Mouse (Mus musculus) liver, embryonic 11.5 days (tissue): ENCODE measurements at regions not wholly inside any gene's neighbourhood (a gene's known extent, or its start where the extent isn't known, plus 50 kb on each side); places are given as distances from the start of the nearest gene placed in this dataset.

Experiments
- ATAC-seq: fragments of 200-750 bp; cut with Nextera tagmentation; replicated peaks from 2 replicates; pipeline ENCODE4 v1.8.0; 2017; ENCODE audit warnings: moderate number of reproducible peaks, mild to moderate bottlenecking, moderate TSS enrichment, moderate library complexity; ENCODE audit not compliant: low FRiP score
- DNase-seq: peaks from one replicate; pipeline ENCODE4 v3.0.0-alpha.2; 2017; ENCODE audit warnings: low spot score
- H3K27ac ChIP-seq: fragments of 300-500 bp; sonication (generic); 2 replicates; pipeline ENCODE4 v1.5.1; 2014; ENCODE audit warnings: mild to moderate bottlenecking, low read depth, low read length, control low read depth
- H3K27me3 ChIP-seq: fragments of 300-500 bp; sonication (generic); replicated peaks from 2 replicates; pipeline ENCODE4 v1.6.1; 2014; ENCODE audit warnings: low read length, mixed read lengths; ENCODE audit not compliant: control insufficient read depth, insufficient read depth
- H3K36me3 ChIP-seq: fragments of 300-500 bp; sonication (generic); 2 replicates; pipeline ENCODE4 v1.6.1; 2014; ENCODE audit warnings: mild to moderate bottlenecking, low read length, moderate library complexity, mixed read lengths; ENCODE audit not compliant: control insufficient read depth, insufficient read depth
- H3K4me1 ChIP-seq: fragments of 300-500 bp; sonication (generic); replicated peaks from 2 replicates; pipeline ENCODE4 v1.6.1; 2014; ENCODE audit warnings: low read length, mixed read lengths; ENCODE audit not compliant: control insufficient read depth, insufficient read depth
- H3K4me2 ChIP-seq: fragments of 300-500 bp; sonication (generic); 2 replicates; pipeline ENCODE4 v1.6.1; 2014; ENCODE audit warnings: mild to moderate bottlenecking, control low read depth, moderate library complexity
- H3K4me3 ChIP-seq: fragments of 300-500 bp; sonication (generic); 2 replicates; pipeline ENCODE4 v1.5.1; 2014; ENCODE audit warnings: low read depth, low read length, control low read depth
- H3K9ac ChIP-seq: fragments of 300-500 bp; sonication (generic); 2 replicates; pipeline ENCODE4 v1.6.1; 2014; ENCODE audit warnings: low read depth, low read length, control low read depth
- H3K9me3 ChIP-seq: fragments of 300-500 bp; sonication (generic); 2 replicates; pipeline ENCODE4 v1.6.1; 2016; ENCODE audit warnings: low read length, inconsistent platforms, mixed read lengths; ENCODE audit not compliant: control insufficient read depth
- WGBS: fragments of 180-500 bp; shearing (Covaris S2); extraction: QIAGEN DNeasy Blood & Tissue Kit; methylation state at CpG from one replicate; pipeline ENCODE4 v1.1.7; 2014; 5-methylcytosine and 5-hydroxymethylcytosine counted together

GRCm38 (mm10) chr11:112912875-112913274 is 130.9 kb downstream of the Sox9 start:
- H3K4me3 ChIP-seq: no peak overlapping the region
- WGBS: 71% methylated on average over 3 of the region's 3 CpGs
- no peak overlapping the region for H3K9ac ChIP-seq
- H3K4me2 ChIP-seq: no peak overlapping the region
- H3K27ac ChIP-seq: no peak overlapping the region
- no peaks in the 10 kb centered on the region for H3K4me1 ChIP-seq
- H3K27me3 ChIP-seq: no peaks in the 10 kb centered on the region
- H3K36me3 ChIP-seq: no peaks in the 10 kb centered on the region
- no peaks in the 10 kb centered on the region for H3K9me3 ChIP-seq
- DNase-seq: no peak
- no peak for ATAC-seq

GRCm38 (mm10) chr11:112916923-112917322 is 134.9 kb downstream of the Sox9 start:
- Histone ChIP-seq H3K27me3 (no peaks in the 10 kb centered on the region), H3K9ac (no peak overlapping the region), H3K27ac (no peak overlapping the region), H3K9me3 (no peaks in the 10 kb centered on the region), H3K36me3 (no peaks in the 10 kb centered on the region), H3K4me2 (no peak overlapping the region), H3K4me1 (no peaks in the 10 kb centered on the region), H3K4me3 (no peak overlapping the region)
- DNase-seq (no peak), ATAC-seq (no peak)
- 87% methylated on average over 1 of the region's 1 CpGs for WGBS

- Histone ChIP-seq H3K27ac (no peak overlapping the region), H3K36me3 (no peaks in the 10 kb centered on the region), H3K4me2 (no peak overlapping the region), H3K9me3 (no peaks in the 10 kb centered on the region), H3K27me3 (no peaks in the 10 kb centered on the region), H3K9ac (no peak overlapping the region), H3K4me1 (no peaks in the 10 kb centered on the region), H3K4me3 (no peak overlapping the region)
- no peak for DNase-seq
- no peak for ATAC-seq
- 80% methylated on average over 4 of the region's 4 CpGs for WGBS
Measured at GRCm38 (mm10) chr11:112920131-112920530, 138.1 kb downstream of the Sox9 start.

- Histone ChIP-seq H3K36me3 (no peaks in the 10 kb centered on the region), H3K9ac (no peak overlapping the region), H3K4me3 (no peak overlapping the region), H3K27me3 (no peaks in the 10 kb centered on the region), H3K4me2 (no peak overlapping the region), H3K27ac (no peak overlapping the region), H3K9me3 (no peaks in the 10 kb centered on the region), H3K4me1 (no peaks in the 10 kb centered on the region)
- no peak for ATAC-seq
- no peak for DNase-seq
- WGBS: 46% methylated on average over 1 of the region's 1 CpGs
Measured at GRCm38 (mm10) chr11:112924577-112924976, 142.6 kb downstream of the Sox9 start.

- Histone ChIP-seq H3K27ac (no peak overlapping the region), H3K9me3 (no peaks in the 10 kb centered on the region), H3K4me1 (no peaks in the 10 kb centered on the region), H3K27me3 (no peaks in the 10 kb centered on the region), H3K9ac (no peak overlapping the region), H3K36me3 (no peaks in the 10 kb centered on the region), H3K4me3 (no peak overlapping the region), H3K4me2 (no peak overlapping the region)
- DNase-seq (no peak), ATAC-seq (no peak)
- 54% methylated on average over 6 of the region's 6 CpGs for WGBS
Measured at GRCm38 (mm10) chr11:112925140-112925539, 143.1 kb downstream of the Sox9 start.

- no peak overlapping the region for H3K4me3 ChIP-seq
- no peaks in the 10 kb centered on the region for H3K27me3 ChIP-seq
- ATAC-seq (no peak), DNase-seq (no peak)
- no peaks in the 10 kb centered on the region for H3K36me3 ChIP-seq
- no peak overlapping the region for H3K27ac ChIP-seq
- no peak overlapping the region for H3K9ac ChIP-seq
- no peak overlapping the region for H3K4me2 ChIP-seq
- 73% methylated on average over 19 of the region's 19 CpGs for WGBS
- no peaks in the 10 kb centered on the region for H3K4me1 ChIP-seq
- no peaks in the 10 kb centered on the region for H3K9me3 ChIP-seq
Measured at GRCm38 (mm10) chr11:112926330-112927025, 144.5 kb downstream of the Sox9 start.

- no peaks in the 10 kb centered on the region for H3K36me3 ChIP-seq
- ATAC-seq (no peak), DNase-seq (no peak)
- H3K4me3 ChIP-seq: no peak overlapping the region
- H3K9me3 ChIP-seq: no peaks in the 10 kb centered on the region
- H3K27ac ChIP-seq: no peak overlapping the region
- no peaks in the 10 kb centered on the region for H3K27me3 ChIP-seq
- H3K9ac ChIP-seq: no peak overlapping the region
- no peaks in the 10 kb centered on the region for H3K4me1 ChIP-seq
- WGBS: 47% methylated on average over 10 of the region's 10 CpGs
- H3K4me2 ChIP-seq: no peak overlapping the region
Measured at GRCm38 (mm10) chr11:112930186-112930808, 148.3 kb downstream of the Sox9 start.

- H3K4me1 ChIP-seq: no peaks in the 10 kb centered on the region
- H3K36me3 ChIP-seq: no peaks in the 10 kb centered on the region
- H3K9ac ChIP-seq: no peak overlapping the region
- no peaks in the 10 kb centered on the region for H3K27me3 ChIP-seq
- ATAC-seq (no peak), DNase-seq (no peak)
- 88% methylated on average over 10 of the region's 10 CpGs for WGBS
- no peak overlapping the region for H3K4me3 ChIP-seq
- H3K4me2 ChIP-seq: no peak overlapping the region
- no peaks in the 10 kb centered on the region for H3K9me3 ChIP-seq
- H3K27ac ChIP-seq: no peak overlapping the region
Measured at GRCm38 (mm10) chr11:112938035-112938434, 156.0 kb downstream of the Sox9 start.

GRCm38 (mm10) chr11:112951421-112951820 is 169.4 kb downstream of the Sox9 start:
- DNase-seq (no peak), ATAC-seq (no peak)
- Histone ChIP-seq H3K27me3 (no peaks in the 10 kb centered on the region), H3K4me1 (no peaks in the 10 kb centered on the region), H3K4me3 (no peak overlapping the region), H3K9me3 (no peaks in the 10 kb centered on the region), H3K27ac (no peak overlapping the region), H3K9ac (no peak overlapping the region), H3K4me2 (no peak overlapping the region), H3K36me3 (no peaks in the 10 kb centered on the region)
- WGBS: 70% methylated on average over 4 of the region's 4 CpGs
